Mouse (Mus musculus) lung, postnatal 0 days (tissue): Measurements from ENCODE around the gene Gpr180. TPM values are rescaled to one million over a fixed set of nuclear protein-coding genes. Genes with fewer than 3 reads are reported as not detected.
A peak's percentile ranks its signal among the peaks of the same experiment; 100 is the strongest.

Experiments
- ATAC-seq: fragments of 200-750 bp; cut with Nextera tagmentation; 2 replicates; pipeline ENCODE4 v1.8.0; 2017; ENCODE audit warnings: moderate library complexity
- DNase-seq: peaks from one replicate; pipeline ENCODE4 v3.0.0-alpha.2; 2016; ENCODE audit warnings: low spot score
- H3K27ac ChIP-seq: fragments of 300-500 bp; sonication (generic); 2 replicates; pipeline ENCODE4 v1.5.1; 2014; ENCODE audit warnings: antibody characterized with exemption, mild to moderate bottlenecking, low read length, mixed read lengths
- H3K27me3 ChIP-seq: fragments of 300-500 bp; sonication (generic); replicated peaks from 2 replicates; pipeline ENCODE4 v1.6.1; 2014; ENCODE audit warnings: low read length, mixed read lengths; ENCODE audit not compliant: insufficient read depth
- H3K36me3 ChIP-seq: fragments of 300-500 bp; sonication (generic); 2 replicates; pipeline ENCODE4 v1.6.1; 2014; ENCODE audit warnings: low read length, mixed read lengths; ENCODE audit not compliant: insufficient read depth
- H3K4me1 ChIP-seq: fragments of 300-500 bp; sonication (generic); 2 replicates; pipeline ENCODE4 v1.6.1; 2014; ENCODE audit warnings: antibody characterized with exemption, low read depth, low read length, mixed read lengths; ENCODE audit not compliant: insufficient read depth
- H3K4me2 ChIP-seq: fragments of 300-500 bp; sonication (generic); replicated peaks from 2 replicates; pipeline ENCODE4 v1.6.1; 2014; ENCODE audit warnings: low read depth, mild to moderate bottlenecking, low read length, moderate library complexity, mixed read lengths
- H3K4me3 ChIP-seq: fragments of 300-500 bp; sonication (generic); 2 replicates; pipeline ENCODE4 v1.5.1; 2014; ENCODE audit warnings: low read depth, low read length
- H3K9ac ChIP-seq: fragments of 300-500 bp; sonication (generic); replicated peaks from 2 replicates; pipeline ENCODE4 v1.6.1; 2014; ENCODE audit warnings: low read depth, mild to moderate bottlenecking
- H3K9me3 ChIP-seq: fragments of 300-500 bp; sonication (generic); 2 replicates; pipeline ENCODE4 v1.6.1; 2016; ENCODE audit warnings: low read length, mixed read lengths
- CTCF ChIP-seq: IDR thresholded peaks from 2 replicates; pipeline ENCODE4 v1.5.1; 2016; ENCODE audit warnings: antibody characterized with exemption, mild to moderate bottlenecking
- EP300 ChIP-seq: IDR thresholded peaks from 2 replicates; pipeline ENCODE4 v1.6.1; 2016; ENCODE audit warnings: antibody characterized with exemption, mild to moderate bottlenecking, control low read depth
- WGBS: fragments of 180-500 bp; shearing (Covaris S2); extraction: QIAGEN DNeasy Blood & Tissue Kit; methylation state at CpG from one replicate; pipeline ENCODE4 v1.1.7; 2014; 5-methylcytosine and 5-hydroxymethylcytosine counted together
- polyA plus RNA-seq: library from polyadenylated mRNA; unstranded; fragments of >200 nt; fragmentation: Nextera tagmentation; extraction: Ambion mirVana; gene quantifications from 2 replicates; pipeline ENCODE4 v1.2.1, GENCODE M21; 2015

The Gpr180 gene
- polyA plus RNA-seq, 1 experiment from 2014 or later: 50.9 TPM

DNA sequence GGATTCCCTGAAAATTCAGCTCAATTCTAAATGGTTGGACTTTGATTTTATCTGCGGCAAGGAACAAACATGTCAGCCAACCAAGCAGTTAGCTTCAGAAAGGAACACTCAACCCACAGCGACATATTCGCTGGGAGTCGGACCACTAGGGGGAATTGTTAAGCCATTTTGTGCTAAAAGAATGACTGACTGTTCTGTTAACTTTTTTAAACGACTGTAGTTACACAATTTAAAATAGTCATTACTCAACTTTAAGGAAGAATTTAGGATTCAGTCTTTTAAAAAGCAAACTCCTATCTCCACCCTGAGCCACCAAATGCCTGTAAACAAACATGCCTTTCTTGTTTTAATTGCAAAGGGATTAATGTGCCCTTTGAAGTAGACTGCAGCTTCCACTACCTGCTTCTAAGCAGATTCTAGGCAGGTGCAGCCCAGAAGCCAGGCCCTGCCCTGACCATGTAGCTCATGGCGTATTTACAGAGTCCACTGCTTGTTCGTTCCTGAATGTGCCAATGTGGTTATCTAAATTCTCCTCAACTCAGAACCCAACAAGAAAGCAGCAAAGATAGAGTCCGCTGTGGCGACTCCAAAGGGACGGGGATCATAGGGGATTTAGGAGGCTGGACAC, 56.2 kb downstream of the Gpr180 start:
- no peaks in the 10 kb centered on the region for H3K36me3 ChIP-seq
- no peak overlapping the region for H3K9ac ChIP-seq
- H3K27ac ChIP-seq: no peak overlapping the region
- DNase-seq: peak; percentile 16
- ATAC-seq: no peak
- no peak overlapping the region for H3K4me3 ChIP-seq
- no peaks in the 10 kb centered on the region for H3K4me1 ChIP-seq
- WGBS: 57% methylated on average over 10 of the region's 10 CpGs
- H3K4me2 ChIP-seq: no peak overlapping the region
- no peaks in the 10 kb centered on the region for H3K9me3 ChIP-seq
- TF ChIP-seq EP300: no peak
- no peak for TF ChIP-seq CTCF
- H3K27me3 ChIP-seq: 0 out of 2 replicates have a peak, but pooled peaks cover 3% of the 10 kb centered on the region

- H3K4me2 ChIP-seq: no peak overlapping the region
- no peak for ATAC-seq
- no peaks in the 10 kb centered on the region for H3K36me3 ChIP-seq
- DNase-seq: no peak
- TF ChIP-seq CTCF (no peak), EP300 (no peak)
- no peaks in the 10 kb centered on the region for H3K9me3 ChIP-seq
- no peak overlapping the region for H3K4me3 ChIP-seq
- WGBS: 54% methylated on average over 10 of the region's 10 CpGs
- H3K27me3 ChIP-seq: 0 out of 2 replicates have a peak, but pooled peaks cover 3% of the 10 kb centered on the region
- H3K9ac ChIP-seq: no peak overlapping the region
- H3K27ac ChIP-seq: no peak overlapping the region
- H3K4me1 ChIP-seq: no peaks in the 10 kb centered on the region
Observed at GRCm38 (mm10) chr14:118193663-118194062, 56.7 kb downstream of the Gpr180 start.

- Histone ChIP-seq H3K4me1 (no peaks in the 10 kb centered on the region), H3K27ac (no peak overlapping the region), H3K4me2 (no peak overlapping the region), H3K9me3 (no peaks in the 10 kb centered on the region), H3K36me3 (no peaks in the 10 kb centered on the region), H3K4me3 (no peak overlapping the region), H3K9ac (no peak overlapping the region), H3K27me3 (0 out of 2 replicates have a peak, but pooled peaks cover 3% of the 10 kb centered on the region)
- DNase-seq (no peak), ATAC-seq (no peak)
- TF ChIP-seq EP300 (no peak), CTCF (no peak)
- WGBS: 46% methylated on average over 13 of the region's 13 CpGs
Observed at GRCm38 (mm10) chr14:118194219-118194914, 57.4 kb downstream of the Gpr180 start.

DNA sequence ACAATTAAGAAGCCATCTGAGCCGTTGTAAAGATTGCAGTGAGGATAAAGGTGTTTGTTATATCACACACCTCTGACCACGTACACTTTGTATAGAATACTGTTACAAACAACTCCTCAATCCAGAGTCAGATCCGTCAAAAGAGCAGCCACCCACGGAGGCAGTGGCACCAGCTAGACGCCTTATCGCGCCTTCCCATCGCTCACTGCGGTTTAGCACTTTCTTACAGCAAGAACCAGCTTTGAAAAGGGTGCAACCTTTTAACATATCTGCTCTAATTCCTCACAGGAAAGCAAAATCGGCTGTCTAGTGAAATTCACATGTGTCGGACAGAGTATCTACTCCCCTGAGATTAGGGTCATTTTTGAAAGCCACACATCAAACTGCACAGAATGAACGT, 60.1 kb downstream of the Gpr180 start:
- Histone ChIP-seq H3K4me3 (no peak overlapping the region), H3K9ac (no peak overlapping the region), H3K9me3 (no peaks in the 10 kb centered on the region), H3K4me2 (no peak overlapping the region), H3K36me3 (no peaks in the 10 kb centered on the region), H3K4me1 (no peaks in the 10 kb centered on the region), H3K27me3 (0 out of 2 replicates have a peak, but pooled peaks cover 3% of the 10 kb centered on the region), H3K27ac (no peak overlapping the region)
- no peak for DNase-seq
- WGBS: 57% methylated on average over 12 of the region's 12 CpGs
- TF ChIP-seq EP300 (no peak), CTCF (no peak)
- ATAC-seq: no peak

- no peaks in the 10 kb centered on the region for H3K36me3 ChIP-seq
- H3K4me2 ChIP-seq: no peak overlapping the region
- no peak for TF ChIP-seq CTCF
- TF ChIP-seq EP300: no peak
- no peak overlapping the region for H3K27ac ChIP-seq
- DNase-seq (no peak), ATAC-seq (no peak)
- H3K4me3 ChIP-seq: no peak overlapping the region
- no peaks in the 10 kb centered on the region for H3K4me1 ChIP-seq
- no peaks in the 10 kb centered on the region for H3K27me3 ChIP-seq
- H3K9me3 ChIP-seq: no peaks in the 10 kb centered on the region
- H3K9ac ChIP-seq: no peak overlapping the region
- 82% methylated on average over 3 of the region's 3 CpGs for WGBS
Observed at GRCm38 (mm10) chr14:118200731-118201130, 63.8 kb downstream of the Gpr180 start.

- DNase-seq (no peak), ATAC-seq (no peak)
- no peaks in the 10 kb centered on the region for H3K36me3 ChIP-seq
- no peaks in the 10 kb centered on the region for H3K27me3 ChIP-seq
- H3K9ac ChIP-seq: no peak overlapping the region
- WGBS: 78% methylated on average over 5 of the region's 5 CpGs
- no peak for TF ChIP-seq CTCF
- no peak for TF ChIP-seq EP300
- no peaks in the 10 kb centered on the region for H3K9me3 ChIP-seq
- no peak overlapping the region for H3K4me3 ChIP-seq
- no peaks in the 10 kb centered on the region for H3K4me1 ChIP-seq
- H3K4me2 ChIP-seq: no peak overlapping the region
- no peak overlapping the region for H3K27ac ChIP-seq
Observed at GRCm38 (mm10) chr14:118202006-118202405, 65.0 kb downstream of the Gpr180 start.
